Mouse (Mus musculus) midbrain, postnatal 0 days (tissue): ENCODE results near the gene Preb. TPM values are rescaled to one million over a fixed set of nuclear protein-coding genes. Genes with fewer than 3 reads are reported as not detected.

Experiments used
- ATAC-seq: fragments of 200-750 bp; cut with Nextera tagmentation; 2 replicates; pipeline ENCODE4 v1.8.0; 2017; ENCODE audit warnings: moderate number of reproducible peaks, mild to moderate bottlenecking, moderate TSS enrichment, moderate library complexity; ENCODE audit not compliant: low FRiP score
- DNase-seq: peaks from one replicate; pipeline ENCODE4 v3.0.0-alpha.2; 2015; ENCODE audit warnings: low spot score
- H3K27ac ChIP-seq: fragments of 300-500 bp; sonication (generic); 2 replicates; pipeline ENCODE4 v1.5.1; 2014; ENCODE audit warnings: low read depth, mild to moderate bottlenecking, low read length, mixed read lengths
- H3K27me3 ChIP-seq: fragments of 300-500 bp; sonication (generic); 2 replicates; pipeline ENCODE4 v1.6.1; 2014; ENCODE audit warnings: low read length, control low read depth, mixed read lengths; ENCODE audit not compliant: insufficient read depth
- H3K36me3 ChIP-seq: fragments of 300-500 bp; sonication (generic); 2 replicates; pipeline ENCODE4 v1.6.1; 2014; ENCODE audit warnings: low read length, control low read depth, mixed read lengths; ENCODE audit not compliant: insufficient read depth
- H3K4me1 ChIP-seq: fragments of 300-500 bp; sonication (generic); 2 replicates; pipeline ENCODE4 v1.6.1; 2014; ENCODE audit warnings: mild to moderate bottlenecking, control low read depth, antibody characterized with exemption, low read length, mixed read lengths; ENCODE audit not compliant: insufficient read depth
- H3K4me2 ChIP-seq: fragments of 300-500 bp; sonication (generic); 2 replicates; pipeline ENCODE4 v1.6.1; 2014; ENCODE audit warnings: low read depth, mild to moderate bottlenecking, low read length, mixed read lengths; ENCODE audit not compliant: poor library complexity, severe bottlenecking
- H3K4me3 ChIP-seq: fragments of 300-500 bp; sonication (generic); 2 replicates; pipeline ENCODE4 v1.5.1; 2014; ENCODE audit warnings: low read depth, mild to moderate bottlenecking, low read length, moderate library complexity
- H3K9ac ChIP-seq: fragments of 300-500 bp; sonication (generic); replicated peaks from 2 replicates; pipeline ENCODE4 v1.6.1; 2014; ENCODE audit warnings: mild to moderate bottlenecking, low read length, moderate library complexity, mixed read lengths; ENCODE audit not compliant: poor library complexity, severe bottlenecking
- H3K9me3 ChIP-seq: fragments of 300-500 bp; sonication (generic); 2 replicates; pipeline ENCODE4 v1.6.1; 2016; ENCODE audit warnings: low read length, control low read depth
- CTCF ChIP-seq: IDR thresholded peaks from 2 replicates; pipeline ENCODE4 v1.5.1; 2016; ENCODE audit warnings: antibody characterized with exemption, mild to moderate bottlenecking
- WGBS: fragments of 180-500 bp; shearing (Covaris S2); extraction: QIAGEN DNeasy Blood & Tissue Kit; methylation state at CpG from one replicate; pipeline ENCODE4 v1.1.7; 2014; 5-methylcytosine and 5-hydroxymethylcytosine counted together
- polyA plus RNA-seq: library from polyadenylated mRNA; unstranded; fragments of >200 nt; fragmentation: Nextera tagmentation; extraction: Ambion mirVana; gene quantifications from 2 replicates; pipeline ENCODE4 v1.2.1, GENCODE M21; 2015
- total RNA-seq: library from RNA; depleted of rRNA; stranded (reverse); fragments of >200 nt; gene quantifications from 2 replicates; pipeline ENCODE4 v1.2.3, GENCODE M21; 2014; rRNA removed

Gene Preb
- total and polyA plus RNA-seq, 2 experiments from 2014 or later, result 37.7 to 89.6 TPM

- ATAC-seq (no peak), DNase-seq (no peak)
- no peak overlapping the region for H3K4me3 ChIP-seq
- no peak overlapping the region for H3K9ac ChIP-seq
- H3K4me1 ChIP-seq, result 0 out of 2 replicates have a peak, but pooled peaks cover 4% of the 10 kb centered on the region
- no peak overlapping the region for H3K4me2 ChIP-seq
- H3K36me3 ChIP-seq, result peaks cover 38% of the 10 kb centered on the region
- H3K9me3 ChIP-seq, result no peaks in the 10 kb centered on the region
- TF ChIP-seq CTCF, result no peak
- 97% methylated on average over 5 of the region's 5 CpGs for WGBS
- no peak overlapping the region for H3K27ac ChIP-seq
- H3K27me3 ChIP-seq, result no peaks in the 10 kb centered on the region
Observed at GRCm38 (mm10) chr5:30901860-30902259, 58.3 kb downstream of the Preb start.

Other genes starting within 250 kb of the Preb start
- 334 and 374 TPM in 2 replicates for gene Dpysl5, start 248.8 kb downstream of the Preb start, total RNA-seq
- 232 and 234 TPM in 2 replicates for gene Dpysl5, start 248.8 kb downstream of the Preb start, polyA plus RNA-seq
- 105 and 112 TPM in 2 replicates for gene Mapre3, start 145.7 kb downstream of the Preb start, total RNA-seq
- gene Mapre3, start 145.7 kb downstream of the Preb start, polyA plus RNA-seq, result 172 and 175 TPM in 2 replicates
- 77.5 and 78.3 TPM in 2 replicates for gene Tmem214, start 92.3 kb downstream of the Preb start, total RNA-seq
- gene Tmem214, start 92.3 kb downstream of the Preb start, polyA plus RNA-seq, result 64.5 and 64.6 TPM in 2 replicates
- 50.7 and 73.4 TPM in 2 replicates for gene Agbl5, start 71.7 kb downstream of the Preb start, total RNA-seq
- gene Agbl5, start 71.7 kb downstream of the Preb start, polyA plus RNA-seq, result 19.1 and 22.3 TPM in 2 replicates
- gene Ost4, start 52.6 kb downstream of the Preb start, total RNA-seq, result 123 and 126 TPM in 2 replicates
- 175 and 201 TPM in 2 replicates for gene Ost4, start 52.6 kb downstream of the Preb start, polyA plus RNA-seq
- 7.4 and 11.8 TPM in 2 replicates for gene Emilin1, start 47.0 kb downstream of the Preb start, total RNA-seq
- 9.0 and 9.8 TPM in 2 replicates for gene Emilin1, start 47.0 kb downstream of the Preb start, polyA plus RNA-seq
- gene Khk, start 38.9 kb downstream of the Preb start, total RNA-seq, result 1.4 and 12.3 TPM in 2 replicates
- 14.3 and 17.6 TPM in 2 replicates for gene Khk, start 38.9 kb downstream of the Preb start, polyA plus RNA-seq
- 162 and 185 TPM in 2 replicates for gene Cgref1, start 14.8 kb downstream of the Preb start, total RNA-seq
- 108 TPM in 2 replicates for gene Cgref1, start 14.8 kb downstream of the Preb start, polyA plus RNA-seq
- gene Tcf23, start 8.3 kb upstream of the Preb start, total RNA-seq, result 0.05 TPM in 1 of 2 replicates, not detected in the other
- gene Tcf23, start 8.3 kb upstream of the Preb start, polyA plus RNA-seq, result 0.07 and 0.09 TPM in 2 replicates
- gene Atraid, start 88.0 kb upstream of the Preb start, total RNA-seq, result 138 and 155 TPM in 2 replicates
- 235 and 243 TPM in 2 replicates for gene Atraid, start 88.0 kb upstream of the Preb start, polyA plus RNA-seq
- gene Slc5a6, start 88.6 kb upstream of the Preb start, total RNA-seq, result 43.8 and 44.9 TPM in 2 replicates
- gene Slc5a6, start 88.6 kb upstream of the Preb start, polyA plus RNA-seq, result 32.3 and 33.0 TPM in 2 replicates
- 39.5 and 44.8 TPM in 2 replicates for gene Cad, start 94.4 kb upstream of the Preb start, total RNA-seq
- 6.7 and 7.8 TPM in 2 replicates for gene Cad, start 94.4 kb upstream of the Preb start, polyA plus RNA-seq
- gene Dnajc5g, start 145.9 kb upstream of the Preb start, total RNA-seq, result not detected in 2 replicates
- not detected in 2 replicates for gene Dnajc5g, start 145.9 kb upstream of the Preb start, polyA plus RNA-seq
- 19.3 and 24.1 TPM in 2 replicates for gene Slc30a3, start 147.9 kb upstream of the Preb start, total RNA-seq
- 14.0 and 20.6 TPM in 2 replicates for gene Slc30a3, start 147.9 kb upstream of the Preb start, polyA plus RNA-seq
- 0.33 TPM in 1 of 2 replicates, not detected in the other for gene Trim54, start 156.4 kb upstream of the Preb start, total RNA-seq
- gene Trim54, start 156.4 kb upstream of the Preb start, polyA plus RNA-seq, result not detected in 2 replicates
- not detected in 2 replicates for gene Ucn, start 178.5 kb upstream of the Preb start, total RNA-seq
- not detected in 2 replicates for gene Ucn, start 178.5 kb upstream of the Preb start, polyA plus RNA-seq
- 42.5 and 65.5 TPM in 2 replicates for gene Mpv17, start 193.9 kb upstream of the Preb start, total RNA-seq
- 38.8 and 41.8 TPM in 2 replicates for gene Mpv17, start 193.9 kb upstream of the Preb start, polyA plus RNA-seq
- gene Gm29609, start 219.6 kb upstream of the Preb start, total RNA-seq, result 3.1 and 4.3 TPM in 2 replicates
- 1.9 and 2.2 TPM in 2 replicates for gene Gm29609, start 219.6 kb upstream of the Preb start, polyA plus RNA-seq
- gene Gtf3c2, start 219.8 kb upstream of the Preb start, total RNA-seq, result 45.2 and 46.4 TPM in 2 replicates
- 46.1 and 49.0 TPM in 2 replicates for gene Gtf3c2, start 219.8 kb upstream of the Preb start, polyA plus RNA-seq
- gene Snx17, start 232.9 kb upstream of the Preb start, total RNA-seq, result 88.3 and 95.2 TPM in 2 replicates
- 103 and 104 TPM in 2 replicates for gene Snx17, start 232.9 kb upstream of the Preb start, polyA plus RNA-seq
- 29.7 and 34.0 TPM in 2 replicates for gene Eif2b4, start 233.1 kb upstream of the Preb start, total RNA-seq
- 84.3 and 93.4 TPM in 2 replicates for gene Eif2b4, start 233.1 kb upstream of the Preb start, polyA plus RNA-seq
- 6.4 and 10.9 TPM in 2 replicates for gene Zfp513, start 241.9 kb upstream of the Preb start, total RNA-seq
- gene Zfp513, start 241.9 kb upstream of the Preb start, polyA plus RNA-seq, result 11.1 and 13.0 TPM in 2 replicates